Mouse (Mus musculus) cerebellum, adult 18-20 months (tissue): ENCODE measurements at regions not wholly inside any gene's neighbourhood (a gene's known extent, or its start where the extent isn't known, plus 50 kb on each side); places are given as distances from the start of the nearest gene placed in this dataset.

Experiments
- DNase-seq, 2 experiments: peaks; one replicate each; pipeline ENCODE4 v3.0.0; 2021

GRCm38 (mm10) chr9:46819376-46819775, 179.2 kb upstream of the Gm4791 start:
- no peak for DNase-seq

- no peak for DNase-seq
Measured at GRCm38 (mm10) chr9:46816126-46816525, 182.4 kb upstream of the Gm4791 start.

- peak; percentile 66 to 80 for DNase-seq
Measured at GRCm38 (mm10) chr9:46814478-46815241, 183.9 kb upstream of the Gm4791 start.

GRCm38 (mm10) chr9:46810266-46810665, 188.3 kb upstream of the Gm4791 start:
- no peak for DNase-seq

- DNase-seq: peak; percentile 20 to 26
Measured at GRCm38 (mm10) chr9:46795446-46795845, 203.1 kb upstream of the Gm4791 start.

- no peak for DNase-seq
Measured at GRCm38 (mm10) chr9:46789036-46789435, 209.5 kb upstream of the Gm4791 start.

GRCm38 (mm10) chr9:46788456-46788855, 210.1 kb upstream of the Gm4791 start:
- no peak for DNase-seq

GRCm38 (mm10) chr9:46784355-46784975, 214.1 kb upstream of the Gm4791 start:
- no peak for DNase-seq

GRCm38 (mm10) chr9:46783597-46784354, 214.8 kb upstream of the Gm4791 start:
- DNase-seq: no peak

GRCm38 (mm10) chr9:46781681-46782080, 216.9 kb upstream of the Gm4791 start:
- DNase-seq: no peak

- DNase-seq: no peak
Measured at GRCm38 (mm10) chr9:46778769-46779168, 219.8 kb upstream of the Gm4791 start.

GRCm38 (mm10) chr9:46774821-46775220, 223.7 kb upstream of the Gm4791 start:
- no peak for DNase-seq

GRCm38 (mm10) chr9:46760247-46760646, 238.3 kb upstream of the Gm4791 start:
- DNase-seq: no peak

GRCm38 (mm10) chr9:46757005-46757672, 241.4 kb upstream of the Gm4791 start:
- DNase-seq: no peak

- DNase-seq: no peak
Measured at GRCm38 (mm10) chr9:46751981-46752380, 246.6 kb upstream of the Gm4791 start.

- DNase-seq: no peak
Measured at GRCm38 (mm10) chr9:46749441-46749840, 249.1 kb upstream of the Gm4791 start.

GRCm38 (mm10) chr9:46746266-46746665, 252.3 kb upstream of the Gm4791 start:
- no peak for DNase-seq

GRCm38 (mm10) chr9:46740496-46740895, 258.0 kb upstream of the Gm4791 start:
- DNase-seq: no peak

- DNase-seq: no peak
Measured at GRCm38 (mm10) chr9:46739341-46739740, 259.2 kb upstream of the Gm4791 start.

GRCm38 (mm10) chr9:46738634-46739033, 259.9 kb upstream of the Gm4791 start:
- DNase-seq: no peak

- no peak for DNase-seq
Measured at GRCm38 (mm10) chr9:46738056-46738455, 260.5 kb upstream of the Gm4791 start.

- DNase-seq: no peak
Measured at GRCm38 (mm10) chr9:46737446-46737845, 261.1 kb upstream of the Gm4791 start.

GRCm38 (mm10) chr9:46736232-46736631, 262.3 kb upstream of the Gm4791 start:
- DNase-seq: no peak
